Mouse (Mus musculus): ENCODE measurements around the gene Shank1. TPM values are rescaled to one million over a fixed set of nuclear protein-coding genes. Genes with fewer than 3 reads are reported as not detected.

Gene Shank1
- polyA plus RNA-seq, 1 experiment from 2014 or later: 0.02 TPM

GRCm38 (mm10) chr7:44273446-44273845 is 36.6 kb upstream of the Shank1 start:
- Histone ChIP-seq H3K4me2 (ENCODE audit: low read depth, low read length) (no peak overlapping the region), H3K36me3 (ENCODE audit: control insufficient read depth, insufficient read depth) (no peaks in the 10 kb centered on the region), H3K4me3 (ENCODE audit: low read depth, low read length) (no peak overlapping the region), H3K27ac (ENCODE audit: low read length) (no peak overlapping the region), H3K27me3 (ENCODE audit: control insufficient read depth, insufficient read depth, low read depth, low read length) (no peaks in the 10 kb centered on the region), H3K9me3 (replicated peaks; ENCODE audit: control insufficient read depth, low read length) (no peaks in the 10 kb centered on the region), H3K4me1 (ENCODE audit: control insufficient read depth, low read depth, low read length) (no peaks in the 10 kb centered on the region), H3K9ac (ENCODE audit: low read depth, low read length) (no peak overlapping the region)
- WGBS (ENCODE audit: insufficient replicate concordance): 58% methylated on average over 7 of the region's 7 CpGs
- ATAC-seq (ENCODE audit: low read depth): no peak

- Histone ChIP-seq H3K27me3 (ENCODE audit: control insufficient read depth, insufficient read depth, low read depth, low read length) (no peaks in the 10 kb centered on the region), H3K36me3 (ENCODE audit: control insufficient read depth, insufficient read depth) (no peaks in the 10 kb centered on the region), H3K9me3 (replicated peaks; ENCODE audit: control insufficient read depth, low read length) (no peaks in the 10 kb centered on the region), H3K4me2 (ENCODE audit: low read depth, low read length) (no peak overlapping the region), H3K27ac (ENCODE audit: low read length) (no peak overlapping the region), H3K4me1 (ENCODE audit: control insufficient read depth, low read depth, low read length) (no peaks in the 10 kb centered on the region), H3K4me3 (ENCODE audit: low read depth, low read length) (no peak overlapping the region), H3K9ac (ENCODE audit: low read depth, low read length) (no peak overlapping the region)
- ATAC-seq (ENCODE audit: low read depth): no peak
- 48% methylated on average over 11 of the region's 11 CpGs for WGBS (ENCODE audit: insufficient replicate concordance)
Measured at GRCm38 (mm10) chr7:44274096-44274495, 36.0 kb upstream of the Shank1 start.

- no peaks in the 10 kb centered on the region for H3K27me3 ChIP-seq (ENCODE audit: control insufficient read depth, insufficient read depth, low read depth, low read length)
- H3K4me3 ChIP-seq (ENCODE audit: low read depth, low read length): no peak overlapping the region
- no peak for ATAC-seq (ENCODE audit: low read depth)
- H3K9ac ChIP-seq (ENCODE audit: low read depth, low read length): no peak overlapping the region
- no peaks in the 10 kb centered on the region for H3K4me1 ChIP-seq (ENCODE audit: control insufficient read depth, low read depth, low read length)
- no peaks in the 10 kb centered on the region for H3K9me3 ChIP-seq (replicated peaks; ENCODE audit: control insufficient read depth, low read length)
- 63% methylated on average over 3 of the region's 3 CpGs for WGBS (ENCODE audit: insufficient replicate concordance)
- H3K27ac ChIP-seq (ENCODE audit: low read length): no peak overlapping the region
- H3K4me2 ChIP-seq (ENCODE audit: low read depth, low read length): no peak overlapping the region
- H3K36me3 ChIP-seq (ENCODE audit: control insufficient read depth, insufficient read depth): no peaks in the 10 kb centered on the region
Measured at GRCm38 (mm10) chr7:44275546-44275945, 34.5 kb upstream of the Shank1 start.

- Histone ChIP-seq H3K4me1 (ENCODE audit: control insufficient read depth, low read depth, low read length) (no peaks in the 10 kb centered on the region), H3K36me3 (ENCODE audit: control insufficient read depth, insufficient read depth) (no peaks in the 10 kb centered on the region), H3K9me3 (replicated peaks; ENCODE audit: control insufficient read depth, low read length) (no peaks in the 10 kb centered on the region), H3K4me2 (ENCODE audit: low read depth, low read length) (no peak overlapping the region), H3K9ac (ENCODE audit: low read depth, low read length) (no peak overlapping the region), H3K4me3 (ENCODE audit: low read depth, low read length) (no peak overlapping the region), H3K27me3 (ENCODE audit: control insufficient read depth, insufficient read depth, low read depth, low read length) (no peaks in the 10 kb centered on the region), H3K27ac (ENCODE audit: low read length) (no peak overlapping the region)
- WGBS (ENCODE audit: insufficient replicate concordance): 42% methylated on average over 10 of the region's 10 CpGs
- no peak for ATAC-seq (ENCODE audit: low read depth)
Measured at GRCm38 (mm10) chr7:44276461-44277249, 33.4 kb upstream of the Shank1 start.

- Histone ChIP-seq H3K4me3 (ENCODE audit: low read depth, low read length) (no peak overlapping the region), H3K36me3 (ENCODE audit: control insufficient read depth, insufficient read depth) (no peaks in the 10 kb centered on the region), H3K9me3 (replicated peaks; ENCODE audit: control insufficient read depth, low read length) (no peaks in the 10 kb centered on the region), H3K27ac (ENCODE audit: low read length) (no peak overlapping the region), H3K4me2 (ENCODE audit: low read depth, low read length) (no peak overlapping the region), H3K27me3 (ENCODE audit: control insufficient read depth, insufficient read depth, low read depth, low read length) (no peaks in the 10 kb centered on the region), H3K4me1 (ENCODE audit: control insufficient read depth, low read depth, low read length) (no peaks in the 10 kb centered on the region), H3K9ac (ENCODE audit: low read depth, low read length) (no peak overlapping the region)
- no peak for ATAC-seq (ENCODE audit: low read depth)
- 40% methylated on average over 2 of the region's 2 CpGs for WGBS (ENCODE audit: insufficient replicate concordance)
Measured at GRCm38 (mm10) chr7:44277250-44277622, 32.8 kb upstream of the Shank1 start.

- 12% methylated on average over 1 of the region's 1 CpGs for WGBS (ENCODE audit: insufficient replicate concordance)
- Histone ChIP-seq H3K9me3 (replicated peaks; ENCODE audit: control insufficient read depth, low read length) (no peaks in the 10 kb centered on the region), H3K27ac (ENCODE audit: low read length) (no peak overlapping the region), H3K4me2 (ENCODE audit: low read depth, low read length) (no peak overlapping the region), H3K4me3 (ENCODE audit: low read depth, low read length) (no peak overlapping the region), H3K4me1 (ENCODE audit: control insufficient read depth, low read depth, low read length) (no peaks in the 10 kb centered on the region), H3K36me3 (ENCODE audit: control insufficient read depth, insufficient read depth) (no peaks in the 10 kb centered on the region), H3K27me3 (ENCODE audit: control insufficient read depth, insufficient read depth, low read depth, low read length) (no peaks in the 10 kb centered on the region), H3K9ac (ENCODE audit: low read depth, low read length) (no peak overlapping the region)
- no peak for ATAC-seq (ENCODE audit: low read depth)
Measured at GRCm38 (mm10) chr7:44280959-44281358, 29.1 kb upstream of the Shank1 start.

- no peaks in the 10 kb centered on the region for H3K9me3 ChIP-seq (replicated peaks; ENCODE audit: control insufficient read depth, low read length)
- H3K4me3 ChIP-seq (ENCODE audit: low read depth, low read length): no peak overlapping the region
- H3K27ac ChIP-seq (ENCODE audit: low read length): no peak overlapping the region
- H3K4me1 ChIP-seq (ENCODE audit: control insufficient read depth, low read depth, low read length): no peaks in the 10 kb centered on the region
- no peak overlapping the region for H3K4me2 ChIP-seq (ENCODE audit: low read depth, low read length)
- no peaks in the 10 kb centered on the region for H3K27me3 ChIP-seq (ENCODE audit: control insufficient read depth, insufficient read depth, low read depth, low read length)
- no peak overlapping the region for H3K9ac ChIP-seq (ENCODE audit: low read depth, low read length)
- H3K36me3 ChIP-seq (ENCODE audit: control insufficient read depth, insufficient read depth): no peaks in the 10 kb centered on the region
- WGBS (ENCODE audit: insufficient replicate concordance): 63% methylated on average over 7 of the region's 7 CpGs
- no peak for ATAC-seq (ENCODE audit: low read depth)
Measured at GRCm38 (mm10) chr7:44281586-44281985, 28.5 kb upstream of the Shank1 start.

GRCm38 (mm10) chr7:44287760-44288159 is 22.3 kb upstream of the Shank1 start:
- Histone ChIP-seq H3K4me3 (ENCODE audit: low read depth, low read length) (no peak overlapping the region), H3K4me2 (ENCODE audit: low read depth, low read length) (no peak overlapping the region), H3K27ac (ENCODE audit: low read length) (no peak overlapping the region), H3K9me3 (replicated peaks; ENCODE audit: control insufficient read depth, low read length) (no peaks in the 10 kb centered on the region), H3K36me3 (ENCODE audit: control insufficient read depth, insufficient read depth) (no peaks in the 10 kb centered on the region), H3K4me1 (ENCODE audit: control insufficient read depth, low read depth, low read length) (no peaks in the 10 kb centered on the region), H3K9ac (ENCODE audit: low read depth, low read length) (no peak overlapping the region), H3K27me3 (ENCODE audit: control insufficient read depth, insufficient read depth, low read depth, low read length) (no peaks in the 10 kb centered on the region)
- WGBS (ENCODE audit: insufficient replicate concordance): 44% methylated on average over 7 of the region's 7 CpGs
- ATAC-seq (ENCODE audit: low read depth): no peak

GRCm38 (mm10) chr7:44290986-44291385 is 19.1 kb upstream of the Shank1 start:
- Histone ChIP-seq H3K36me3 (ENCODE audit: control insufficient read depth, insufficient read depth) (no peaks in the 10 kb centered on the region), H3K27ac (ENCODE audit: low read length) (no peak overlapping the region), H3K27me3 (ENCODE audit: control insufficient read depth, insufficient read depth, low read depth, low read length) (no peaks in the 10 kb centered on the region), H3K4me3 (ENCODE audit: low read depth, low read length) (no peak overlapping the region), H3K4me2 (ENCODE audit: low read depth, low read length) (no peak overlapping the region), H3K4me1 (ENCODE audit: control insufficient read depth, low read depth, low read length) (no peaks in the 10 kb centered on the region), H3K9me3 (replicated peaks; ENCODE audit: control insufficient read depth, low read length) (no peaks in the 10 kb centered on the region), H3K9ac (ENCODE audit: low read depth, low read length) (no peak overlapping the region)
- WGBS (ENCODE audit: insufficient replicate concordance): 49% methylated on average over 4 of the region's 4 CpGs
- no peak for ATAC-seq (ENCODE audit: low read depth)

Data from liver, embryonic 16.5 days (tissue).